Mouse (Mus musculus) spleen, adult 18-20 months (tissue): ENCODE measurements around the gene Bbs9.

ENCODE experiments used
- DNase-seq, 2 experiments: peaks; one replicate each; pipeline ENCODE4 v3.0.0; 2022; ENCODE audit warnings: mixed read lengths in 2 of 2

Bbs9 gene

GRCm38 (mm10) chr9:22468170-22468898 is 7.2 kb upstream of the Bbs9 start:
- peak; percentile 53 to 68 for DNase-seq

- DNase-seq, result no peak
Observed at GRCm38 (mm10) chr9:22468899-22469259, 6.6 kb upstream of the Bbs9 start.

GRCm38 (mm10) chr9:22469643-22470042 is 5.9 kb upstream of the Bbs9 start, which contains the start of gene Rp9:
Gene Rp9, minus strand, starts transcription at chr9:22469743.
- DNase-seq, result no peak

- no peak for DNase-seq
Observed at GRCm38 (mm10) chr9:22476265-22476664, 750 bp downstream of the Bbs9 start.

- DNase-seq, result no peak
Observed at GRCm38 (mm10) chr9:22478946-22479345, 3.4 kb downstream of the Bbs9 start.

GRCm38 (mm10) chr9:22483866-22484561 is 8.5 kb downstream of the Bbs9 start:
- DNase-seq, result no peak

- no peak for DNase-seq
Observed at GRCm38 (mm10) chr9:22484562-22485308, 9.2 kb downstream of the Bbs9 start.

- no peak for DNase-seq
Observed at GRCm38 (mm10) chr9:22486211-22486610, 10.7 kb downstream of the Bbs9 start.

- DNase-seq, result no peak
Observed at GRCm38 (mm10) chr9:22488963-22489362, 13.4 kb downstream of the Bbs9 start.

- no peak for DNase-seq
Observed at GRCm38 (mm10) chr9:22494203-22494807, 18.8 kb downstream of the Bbs9 start.

GRCm38 (mm10) chr9:22495133-22495532 is 19.6 kb downstream of the Bbs9 start:
- DNase-seq, result no peak

- DNase-seq, result no peak
Observed at GRCm38 (mm10) chr9:22497021-22497767, 21.7 kb downstream of the Bbs9 start.

- DNase-seq, result no peak
Observed at GRCm38 (mm10) chr9:22502972-22503371, 27.5 kb downstream of the Bbs9 start.

GRCm38 (mm10) chr9:22503581-22503980 is 28.1 kb downstream of the Bbs9 start:
- no peak for DNase-seq

GRCm38 (mm10) chr9:22505574-22505973 is 30.1 kb downstream of the Bbs9 start:
- DNase-seq, result no peak

- no peak for DNase-seq
Observed at GRCm38 (mm10) chr9:22515076-22515475, 39.6 kb downstream of the Bbs9 start.

GRCm38 (mm10) chr9:22518394-22519041 is 43.0 kb downstream of the Bbs9 start:
- peak in 1 of 2 experiments; percentile 52 for DNase-seq

GRCm38 (mm10) chr9:22523460-22523859 is 47.9 kb downstream of the Bbs9 start:
- DNase-seq, result no peak

GRCm38 (mm10) chr9:22530734-22531489 is 55.4 kb downstream of the Bbs9 start:
- no peak for DNase-seq

- DNase-seq, result no peak
Observed at GRCm38 (mm10) chr9:22532112-22532511, 56.6 kb downstream of the Bbs9 start.

GRCm38 (mm10) chr9:22532810-22533447 is 57.4 kb downstream of the Bbs9 start:
- DNase-seq, result no peak
